Mouse (Mus musculus) cerebellum, postnatal 4 days (tissue): ENCODE measurements around the gene Dab1.

Source experiments
- DNase-seq, 2 experiments: peaks; one replicate each; pipeline ENCODE4 v3.0.0; 2022; ENCODE audit warnings: low spot score in 2 of 2, mixed read lengths in 1 of 2

The Dab1 gene

GRCm38 (mm10) chr4:104666831-104667551 lies 1047.8 kb downstream of the Dab1 start:
- no peak for DNase-seq

- DNase-seq = no peak
Measured at GRCm38 (mm10) chr4:104668061-104668460, 1048.9 kb downstream of the Dab1 start.

- DNase-seq = no peak
Measured at GRCm38 (mm10) chr4:104669406-104669805, 1050.2 kb downstream of the Dab1 start.

- no peak for DNase-seq
Measured at GRCm38 (mm10) chr4:104670741-104671140, 1051.6 kb downstream of the Dab1 start.

GRCm38 (mm10) chr4:104673317-104673716 lies 1054.2 kb downstream of the Dab1 start:
- no peak for DNase-seq

DNA sequence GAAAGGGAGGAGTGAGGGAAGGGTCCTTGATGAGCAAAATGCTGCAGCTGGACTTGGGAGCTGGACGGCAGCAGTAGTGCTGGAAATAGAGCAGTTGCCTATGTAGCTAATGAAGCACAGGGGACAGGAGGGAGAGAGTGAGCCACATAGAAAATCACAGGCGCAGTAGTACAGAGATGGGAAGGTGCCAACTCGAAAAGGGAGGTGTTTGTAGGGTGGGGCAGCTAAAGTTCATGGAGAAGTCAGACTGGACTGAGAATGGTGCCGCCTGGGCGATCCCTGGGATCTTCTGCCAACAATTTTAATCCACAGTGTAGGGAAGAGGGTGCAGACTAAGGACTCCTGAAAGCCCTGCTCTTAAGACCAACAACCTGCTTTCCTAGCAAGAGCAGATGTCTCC lies 1055.5 kb downstream of the Dab1 start:
- DNase-seq = no peak

DNA sequence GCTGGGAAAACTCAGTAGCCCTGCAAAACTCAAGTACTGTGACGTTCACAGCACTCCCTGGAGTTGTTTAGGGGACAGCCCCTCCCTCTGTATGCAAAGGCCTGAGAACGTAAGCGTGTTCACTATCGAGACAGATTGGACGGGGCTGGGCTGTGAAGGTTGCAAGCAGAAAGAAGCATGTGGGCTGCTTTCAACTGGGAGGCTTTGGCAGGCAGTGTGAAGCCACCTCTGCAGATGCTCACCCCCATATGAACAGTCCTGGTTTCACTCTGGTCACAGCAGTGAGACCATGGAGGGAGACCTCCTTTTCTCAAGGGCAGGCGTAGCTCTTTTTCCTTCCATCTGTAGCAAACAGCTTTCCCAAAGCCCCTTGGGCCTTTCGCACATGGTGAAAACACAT lies 1059.1 kb downstream of the Dab1 start:
- DNase-seq = peak in 1 of 2 experiments; percentile 8

- no peak for DNase-seq
Measured at GRCm38 (mm10) chr4:104680475-104680874, 1061.3 kb downstream of the Dab1 start.

DNA sequence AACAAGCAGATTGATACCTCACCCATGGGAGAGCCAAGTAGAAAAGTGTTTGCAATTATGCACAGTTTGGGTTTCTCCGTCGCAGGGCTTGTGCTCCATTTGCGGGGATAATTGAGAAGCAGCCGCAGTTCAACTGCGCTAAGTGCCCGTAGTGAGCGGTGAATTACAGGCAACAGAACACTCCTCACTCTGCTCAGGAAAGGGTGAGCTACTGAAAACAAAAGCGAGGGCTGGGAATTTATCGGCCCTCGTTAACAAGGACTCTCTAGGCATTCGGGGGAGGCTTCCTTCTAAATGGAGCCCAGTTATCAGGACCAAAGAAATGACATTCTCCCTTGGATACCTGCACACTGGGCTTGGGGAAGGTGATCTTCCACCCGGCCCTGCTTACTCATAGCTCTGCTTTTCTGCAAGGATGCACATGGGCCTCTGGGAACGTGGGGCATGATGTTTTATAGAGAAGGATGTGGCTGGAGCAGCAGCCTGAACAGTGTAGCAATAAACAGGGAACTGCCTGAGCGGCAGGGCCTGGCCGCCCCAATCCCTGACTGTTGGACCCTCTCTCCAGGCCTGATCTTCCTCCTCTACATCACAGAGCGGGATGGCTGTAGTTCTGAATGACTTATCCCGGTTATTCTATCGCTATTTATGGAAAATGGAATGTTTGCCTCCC lies 1067.1 kb downstream of the Dab1 start:
- no peak for DNase-seq

DNA sequence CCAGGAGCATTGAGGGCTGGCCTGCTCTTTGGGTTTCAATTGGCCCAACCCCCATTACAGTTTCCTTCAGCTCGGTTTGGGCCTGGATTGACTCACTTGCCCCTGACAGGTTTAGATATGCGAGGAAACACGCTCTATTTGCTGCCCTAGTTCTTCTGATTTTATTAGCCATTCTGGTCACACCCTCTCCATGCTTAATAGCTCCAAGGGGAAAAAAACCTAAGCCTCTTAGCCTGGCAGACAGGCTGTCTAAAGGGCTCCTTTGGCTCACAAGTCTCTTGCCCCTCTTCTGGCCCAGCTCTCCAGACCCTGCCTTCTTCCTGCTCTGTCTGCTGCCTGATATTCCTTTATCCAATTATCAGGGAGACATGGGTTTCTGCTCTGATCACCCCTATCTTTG lies 1069.9 kb downstream of the Dab1 start:
- DNase-seq = no peak

DNA sequence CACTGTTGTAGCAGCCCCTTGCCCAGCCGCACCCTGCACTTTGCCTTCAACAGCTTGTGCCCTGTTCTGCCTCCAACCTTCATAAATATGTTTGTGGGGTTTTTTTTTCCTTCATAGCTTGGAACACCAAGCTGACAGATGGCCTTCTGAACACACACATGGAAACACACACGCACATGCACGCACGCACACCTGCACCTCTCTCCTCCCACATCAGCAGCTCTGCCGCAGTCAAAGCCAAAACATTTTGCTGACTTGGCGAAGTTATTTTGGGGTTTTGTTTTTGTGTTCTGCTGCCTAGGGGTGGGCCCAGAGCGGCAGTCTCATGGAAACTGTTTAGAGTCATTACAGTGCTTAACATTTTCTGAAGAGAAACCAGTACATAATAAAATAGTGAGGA lies 1071.9 kb downstream of the Dab1 start:
- no peak for DNase-seq

GRCm38 (mm10) chr4:104694188-104694587 lies 1075.0 kb downstream of the Dab1 start:
- no peak for DNase-seq

DNA sequence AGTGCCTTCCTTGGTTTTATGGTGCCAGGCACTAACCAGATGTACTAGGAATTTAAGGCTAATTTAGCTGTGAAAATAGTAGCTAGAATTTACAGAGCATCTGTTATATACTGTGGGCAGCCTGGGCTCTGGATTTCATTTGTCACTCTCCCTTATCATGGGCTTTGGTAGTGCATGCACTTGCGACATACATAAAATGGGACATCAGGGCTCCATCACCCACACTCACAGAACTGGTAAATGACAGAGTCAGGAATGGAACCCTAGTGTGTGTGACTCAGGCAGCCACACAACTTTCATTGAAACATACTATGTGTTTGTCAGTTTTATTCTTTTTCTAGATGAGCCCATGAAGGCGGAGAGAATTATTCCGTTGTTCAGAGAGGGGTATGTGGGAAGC lies 1077.4 kb downstream of the Dab1 start:
- no peak for DNase-seq

GRCm38 (mm10) chr4:104697703-104698102 lies 1078.5 kb downstream of the Dab1 start:
- no peak for DNase-seq

GRCm38 (mm10) chr4:104705664-104706645 lies 1086.8 kb downstream of the Dab1 start:
- no peak for DNase-seq

GRCm38 (mm10) chr4:104712338-104713083 lies 1093.4 kb downstream of the Dab1 start:
- DNase-seq = no peak

DNA sequence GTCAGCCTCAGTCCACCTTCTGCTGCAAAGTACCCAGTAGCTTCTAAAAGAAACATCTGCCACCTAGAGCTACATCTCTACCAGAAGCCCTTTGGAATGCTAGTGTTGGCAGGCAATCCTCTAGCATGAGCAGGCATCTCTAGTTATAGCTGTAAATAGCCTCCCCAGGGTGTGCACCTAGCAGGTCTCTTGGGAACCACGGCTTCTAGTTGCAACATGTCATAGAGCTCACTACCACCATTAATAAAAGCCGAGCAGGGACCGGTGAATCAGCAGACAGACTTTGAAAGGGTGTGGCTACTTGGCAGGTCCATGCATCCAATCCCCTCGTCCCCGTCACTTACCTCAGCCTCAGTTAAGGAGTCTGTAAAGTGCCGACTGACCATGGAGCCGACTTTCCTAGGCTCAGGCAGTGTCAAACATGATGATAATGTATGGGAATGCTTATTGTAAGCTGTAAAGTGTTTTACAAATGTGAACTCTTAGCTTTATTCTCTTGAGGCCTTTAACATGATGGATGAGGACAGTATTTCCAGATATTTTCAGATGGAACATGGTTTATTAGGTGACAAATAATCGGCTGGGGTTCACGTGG lies 1095.9 kb downstream of the Dab1 start:
- no peak for DNase-seq

GRCm38 (mm10) chr4:104715857-104716256 lies 1096.7 kb downstream of the Dab1 start:
- DNase-seq = no peak

- no peak for DNase-seq
Measured at GRCm38 (mm10) chr4:104716506-104716905, 1097.3 kb downstream of the Dab1 start.

GRCm38 (mm10) chr4:104718973-104719795 lies 1100.0 kb downstream of the Dab1 start:
- no peak for DNase-seq
